Mouse (Mus musculus): Measurements from ENCODE around the gene Gba2. TPM values are rescaled to one million over a fixed set of nuclear protein-coding genes. Genes with fewer than 3 reads are reported as not detected.
"Not testable (repeated sequence)": the region's sequence is repeated elsewhere in the genome, so short reads cannot be mapped to it uniquely, and the experiment has no call there.

The Gba2 gene
- polyA plus RNA-seq, 1 experiment from 2014 or later, result 21.9 TPM

- Histone ChIP-seq H3K9me3 (no peaks in the 10 kb centered on the region), H3K36me3 (peaks cover 42% of the 10 kb centered on the region), H3K4me1 (peaks cover 51% of the 10 kb centered on the region), H3K27me3 (no peaks in the 10 kb centered on the region), H3K4me2 (peak overlapping the region; percentile 75), H3K9ac (0 out of 2 replicates have a peak overlapping the region, but pooled peaks have one; percentile 37), H3K4me3 (peak overlapping the region; percentile 70), H3K27ac (peak overlapping the region; percentile 99)
- no peak for ATAC-seq (ENCODE audit: insufficient number of reproducible peaks, low FRiP score, low TSS enrichment, low read depth)
- WGBS, result 14% methylated on average over 2 of the region's 2 CpGs
Measured at GRCm38 (mm10) chr4:43560976-43561375, 17.7 kb downstream of the Gba2 start.

GRCm38 (mm10) chr4:43560243-43560611, 18.4 kb downstream of the Gba2 start:
- Histone ChIP-seq H3K4me1 (peaks cover 51% of the 10 kb centered on the region), H3K27ac (0 out of 2 replicates have a peak overlapping the region, but pooled peaks have one; percentile 38)

GRCm38 (mm10) chr4:43559519-43560242, 19.0 kb downstream of the Gba2 start:
- WGBS, result 66% methylated on average over 13 of the region's 13 CpGs
- peaks cover 51% of the 10 kb centered on the region for H3K4me1 ChIP-seq
- peak overlapping the region; percentile 75 for H3K4me2 ChIP-seq
- no peaks in the 10 kb centered on the region for H3K27me3 ChIP-seq
- H3K36me3 ChIP-seq, result peaks cover 42% of the 10 kb centered on the region
- H3K9ac ChIP-seq, result peak overlapping the region; percentile 18; the same call in 1 of the 2 replicates
- H3K4me3 ChIP-seq, result peak overlapping the region; percentile 70
- no peak for ATAC-seq (ENCODE audit: insufficient number of reproducible peaks, low FRiP score, low TSS enrichment, low read depth)
- H3K27ac ChIP-seq, result peak overlapping the region; percentile 38; the same call in 1 of the 2 replicates
- H3K9me3 ChIP-seq, result no peaks in the 10 kb centered on the region

More at GRCm38 (mm10) chr4:43560243-43560611, 18.4 kb downstream of the Gba2 start:
- no peak for ATAC-seq (ENCODE audit: insufficient number of reproducible peaks, low FRiP score, low TSS enrichment, low read depth)
- Histone ChIP-seq H3K27me3 (no peaks in the 10 kb centered on the region), H3K4me3 (peak overlapping the region; percentile 70), H3K4me2 (peak overlapping the region; percentile 75), H3K9me3 (no peaks in the 10 kb centered on the region), H3K36me3 (peaks cover 42% of the 10 kb centered on the region), H3K9ac (no peak overlapping the region)
- 43% methylated on average over 6 of the region's 6 CpGs for WGBS

GRCm38 (mm10) chr4:43558631-43559356, 19.9 kb downstream of the Gba2 start:
- H3K9me3 ChIP-seq, result no peaks in the 10 kb centered on the region
- peak overlapping the region; percentile 78 for H3K27ac ChIP-seq
- peak overlapping the region; percentile 39 for H3K4me2 ChIP-seq
- H3K36me3 ChIP-seq, result peaks cover 44% of the 10 kb centered on the region
- H3K9ac ChIP-seq, result no peak overlapping the region
- peaks cover 46% of the 10 kb centered on the region for H3K4me1 ChIP-seq
- no peaks in the 10 kb centered on the region for H3K27me3 ChIP-seq
- H3K4me3 ChIP-seq, result peak overlapping the region; percentile 19
- 16% methylated on average over 13 of the region's 13 CpGs for WGBS
- no peak for ATAC-seq (ENCODE audit: insufficient number of reproducible peaks, low FRiP score, low TSS enrichment, low read depth)

- Histone ChIP-seq H3K4me3 (peak overlapping the region; percentile 19), H3K4me1 (peaks cover 40% of the 10 kb centered on the region), H3K9ac (0 out of 2 replicates have a peak overlapping the region, but pooled peaks have one; percentile 10), H3K4me2 (peak overlapping the region; percentile 39), H3K27ac (peak overlapping the region; percentile 78), H3K27me3 (no peaks in the 10 kb centered on the region), H3K9me3 (no peaks in the 10 kb centered on the region), H3K36me3 (peaks cover 48% of the 10 kb centered on the region)
- ATAC-seq (ENCODE audit: insufficient number of reproducible peaks, low FRiP score, low TSS enrichment, low read depth), result no peak
- 32% methylated on average over 5 of the region's 5 CpGs for WGBS
Measured at GRCm38 (mm10) chr4:43558028-43558630, 20.5 kb downstream of the Gba2 start.

DNA sequence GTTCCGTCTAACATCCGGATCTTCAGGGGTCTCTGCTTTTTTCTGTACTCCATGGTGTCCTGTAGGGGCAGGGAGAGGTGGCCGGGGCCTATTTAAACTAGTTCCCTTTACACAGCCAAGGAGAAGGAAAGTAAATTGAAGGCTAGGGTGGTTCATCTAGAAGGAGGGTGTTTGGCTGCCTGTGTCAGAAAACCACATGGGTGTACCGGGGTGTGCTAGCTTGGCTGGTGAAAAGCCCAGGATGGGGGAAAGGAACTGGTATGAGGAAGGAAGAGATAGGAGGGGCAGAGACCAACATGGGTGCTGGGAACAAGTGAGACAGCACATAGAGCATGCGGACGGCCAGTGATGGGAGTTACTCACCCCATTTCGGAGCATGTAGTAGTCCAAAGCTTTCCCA, 22.7 kb downstream of the Gba2 start:
- Histone ChIP-seq H3K9ac (no peak overlapping the region), H3K9me3 (no peaks in the 10 kb centered on the region), H3K27ac (no peak overlapping the region), H3K27me3 (no peaks in the 10 kb centered on the region), H3K4me3 (no peak overlapping the region), H3K36me3 (peaks cover 68% of the 10 kb centered on the region), H3K4me2 (no peak overlapping the region), H3K4me1 (peaks cover 36% of the 10 kb centered on the region)
- 95% methylated on average over 7 of the region's 7 CpGs for WGBS
- ATAC-seq (ENCODE audit: insufficient number of reproducible peaks, low FRiP score, low TSS enrichment, low read depth), result no peak

DNA sequence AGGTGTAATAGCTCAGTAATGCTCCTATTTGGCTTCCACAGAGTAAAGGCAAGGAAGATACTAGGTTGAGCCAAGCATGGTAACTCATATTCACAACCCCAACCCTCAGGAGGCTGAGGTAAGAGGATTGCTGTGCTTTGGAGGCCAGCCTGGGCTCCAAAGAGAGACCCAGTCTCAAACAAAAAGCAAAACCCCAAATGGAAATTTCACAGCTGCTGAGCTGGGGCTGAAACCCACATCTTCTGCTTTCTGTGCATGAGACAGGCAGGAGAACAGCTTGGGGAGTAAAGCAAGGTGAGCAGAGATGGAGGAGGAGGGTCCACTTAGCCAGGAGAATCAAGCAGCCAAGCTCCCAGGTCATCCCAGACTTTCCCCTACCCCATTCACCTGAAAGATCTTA, 24.8 kb downstream of the Gba2 start:
- H3K27me3 ChIP-seq, result no peaks in the 10 kb centered on the region
- H3K9ac ChIP-seq, result no peak overlapping the region
- peaks cover 16% of the 10 kb centered on the region for H3K4me1 ChIP-seq
- ATAC-seq (ENCODE audit: insufficient number of reproducible peaks, low FRiP score, low TSS enrichment, low read depth), result no peak
- no peak overlapping the region for H3K4me2 ChIP-seq
- H3K4me3 ChIP-seq, result no peak overlapping the region
- H3K27ac ChIP-seq, result no peak overlapping the region
- H3K36me3 ChIP-seq, result peaks cover 88% of the 10 kb centered on the region
- H3K9me3 ChIP-seq, result no peaks in the 10 kb centered on the region

DNA sequence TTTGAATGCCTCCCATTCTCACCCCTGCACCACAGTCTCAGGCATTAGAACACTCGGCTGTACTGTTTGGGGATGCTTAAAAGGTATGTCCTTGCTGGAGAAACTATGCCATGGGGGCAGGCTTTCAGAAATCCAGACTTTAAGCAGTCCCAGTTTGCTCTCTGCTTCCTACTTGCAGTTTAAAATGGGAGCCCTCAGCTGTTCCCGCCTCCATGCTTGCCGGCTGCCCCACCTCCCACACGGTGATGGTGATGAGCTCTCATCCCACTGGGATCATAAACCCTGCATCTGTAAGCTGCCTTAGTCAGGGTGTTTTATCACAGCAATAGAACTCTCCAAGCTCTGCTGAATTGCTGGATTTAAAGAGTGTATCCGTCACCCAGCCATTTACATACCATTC, 26.2 kb downstream of the Gba2 start:
- no peak overlapping the region for H3K9ac ChIP-seq
- H3K4me2 ChIP-seq, result no peak overlapping the region
- H3K36me3 ChIP-seq, result peaks cover 98% of the 10 kb centered on the region
- no peaks in the 10 kb centered on the region for H3K27me3 ChIP-seq
- no peak overlapping the region for H3K27ac ChIP-seq
- no peak overlapping the region for H3K4me3 ChIP-seq
- 92% methylated on average over 5 of the region's 5 CpGs for WGBS
- H3K9me3 ChIP-seq, result no peaks in the 10 kb centered on the region
- peaks cover 2% of the 10 kb centered on the region for H3K4me1 ChIP-seq
- ATAC-seq (ENCODE audit: insufficient number of reproducible peaks, low FRiP score, low TSS enrichment, low read depth), result no peak

GRCm38 (mm10) chr4:43551854-43552253, 26.8 kb downstream of the Gba2 start:
- 89% methylated on average over 6 of the region's 6 CpGs for WGBS
- H3K4me1 ChIP-seq, result not testable (repeated sequence)

GRCm38 (mm10) chr4:43549055-43549454, 29.6 kb downstream of the Gba2 start:
- no peak overlapping the region for H3K4me3 ChIP-seq
- ATAC-seq (ENCODE audit: insufficient number of reproducible peaks, low FRiP score, low TSS enrichment, low read depth), result no peak
- H3K27ac ChIP-seq, result no peak overlapping the region
- H3K4me1 ChIP-seq, result no peaks in the 10 kb centered on the region
- WGBS, result 93% methylated on average over 12 of the region's 12 CpGs
- no peak overlapping the region for H3K4me2 ChIP-seq
- no peak overlapping the region for H3K9ac ChIP-seq
- peaks cover 98% of the 10 kb centered on the region for H3K36me3 ChIP-seq
- H3K27me3 ChIP-seq, result no peaks in the 10 kb centered on the region
- no peaks in the 10 kb centered on the region for H3K9me3 ChIP-seq

More at GRCm38 (mm10) chr4:43551854-43552253, 26.8 kb downstream of the Gba2 start:
- not testable (repeated sequence) for H3K9me3 ChIP-seq; H3K27ac ChIP-seq; H3K4me2 ChIP-seq; H3K4me3 ChIP-seq; H3K27me3 ChIP-seq; ATAC-seq (ENCODE audit: insufficient number of reproducible peaks, low FRiP score, low TSS enrichment, low read depth); H3K9ac ChIP-seq
- H3K36me3 ChIP-seq, result peaks cover 98% of the 10 kb centered on the region

- no peak overlapping the region for H3K27ac ChIP-seq
Measured at GRCm38 (mm10) chr4:43547160-43547559, 31.5 kb downstream of the Gba2 start.

More at GRCm38 (mm10) chr4:43547160-43547559, 31.5 kb downstream of the Gba2 start:
- H3K9me3 ChIP-seq, result no peaks in the 10 kb centered on the region
- H3K9ac ChIP-seq, result no peak overlapping the region
- H3K4me1 ChIP-seq, result no peaks in the 10 kb centered on the region
- ATAC-seq (ENCODE audit: insufficient number of reproducible peaks, low FRiP score, low TSS enrichment, low read depth), result no peak
- H3K36me3 ChIP-seq, result peaks cover 98% of the 10 kb centered on the region
- no peak overlapping the region for H3K4me3 ChIP-seq
- no peaks in the 10 kb centered on the region for H3K27me3 ChIP-seq
- 89% methylated on average over 8 of the region's 8 CpGs for WGBS
- no peak overlapping the region for H3K4me2 ChIP-seq

Data from limb, embryonic 15.5 days (tissue).